Mouse (Mus musculus) lung, embryonic 15.5 days (tissue): ENCODE measurements around the gene Vps13a. TPM values are rescaled to one million over a fixed set of nuclear protein-coding genes. Genes with fewer than 3 reads are reported as not detected.

ENCODE experiments used
- ATAC-seq: fragments of 200-750 bp; cut with Nextera tagmentation; 2 replicates; pipeline ENCODE4 v1.8.0; 2017; ENCODE audit warnings: moderate number of reproducible peaks, borderline replicate concordance; ENCODE audit not compliant: low FRiP score, low TSS enrichment; ENCODE audit errors: extremely low read depth
- H3K27ac ChIP-seq: fragments of 300-500 bp; sonication (generic); 2 replicates; pipeline ENCODE4 v1.5.1; 2015; ENCODE audit warnings: moderate library complexity, mild to moderate bottlenecking, inconsistent platforms
- H3K27me3 ChIP-seq: fragments of 300-500 bp; sonication (generic); 2 replicates; pipeline ENCODE4 v1.6.1; 2015; ENCODE audit warnings: inconsistent platforms
- H3K36me3 ChIP-seq: fragments of 300-500 bp; sonication (generic); 2 replicates; pipeline ENCODE4 v1.6.1; 2015; ENCODE audit warnings: inconsistent platforms
- H3K4me1 ChIP-seq: fragments of 300-500 bp; sonication (generic); 2 replicates; pipeline ENCODE4 v1.6.1; 2015; ENCODE audit warnings: inconsistent platforms
- H3K4me2 ChIP-seq: fragments of 300-500 bp; sonication (generic); 2 replicates; pipeline ENCODE4 v1.6.1; 2015; ENCODE audit warnings: inconsistent platforms, mild to moderate bottlenecking, moderate library complexity
- H3K4me3 ChIP-seq: fragments of 300-500 bp; sonication (generic); 2 replicates; pipeline ENCODE4 v1.5.1; 2015; ENCODE audit warnings: mild to moderate bottlenecking, inconsistent platforms
- H3K9ac ChIP-seq: fragments of 300-500 bp; sonication (generic); 2 replicates; pipeline ENCODE4 v1.6.1; 2015; ENCODE audit warnings: inconsistent platforms
- H3K9me3 ChIP-seq: fragments of 300-500 bp; sonication (generic); 2 replicates; pipeline ENCODE4 v1.6.1; 2016; ENCODE audit warnings: inconsistent platforms
- WGBS: fragments of 180-500 bp; shearing (Covaris S2); methylation state at CpG from one replicate; pipeline ENCODE4 v1.1.7; 2015; 5-methylcytosine and 5-hydroxymethylcytosine counted together
- polyA plus RNA-seq: library from polyadenylated mRNA; unstranded; fragments of >200 nt; fragmentation: Nextera tagmentation; extraction: Ambion mirVana; gene quantifications from 2 replicates; pipeline ENCODE4 v1.2.1, GENCODE M21; 2015

The Vps13a gene
- polyA plus RNA-seq, 1 experiment from 2014 or later: 9.1 TPM

DNA sequence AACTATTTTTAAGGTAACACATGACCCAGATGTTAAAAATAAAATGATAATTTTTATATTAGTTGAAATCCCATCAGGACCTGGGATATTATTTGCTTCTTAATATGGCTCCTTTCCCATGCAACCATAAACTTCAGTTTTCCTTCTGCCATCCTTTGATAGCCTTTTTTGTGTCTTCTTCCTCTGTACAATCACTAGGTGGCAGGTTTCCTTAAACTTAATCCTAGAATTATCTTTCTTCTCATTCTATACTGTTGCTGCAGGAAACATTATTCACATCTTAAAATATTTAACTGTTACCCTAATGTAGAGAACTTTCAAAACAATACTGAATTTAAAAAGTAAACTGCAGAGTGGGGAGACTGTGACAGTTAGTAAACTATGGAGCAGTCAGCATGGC is 24.9 kb downstream of the Vps13a start:
- H3K27me3 ChIP-seq: no peaks in the 10 kb centered on the region
- no peak overlapping the region for H3K4me3 ChIP-seq
- H3K4me1 ChIP-seq: no peaks in the 10 kb centered on the region
- no peak overlapping the region for H3K27ac ChIP-seq
- no peaks in the 10 kb centered on the region for H3K36me3 ChIP-seq
- ATAC-seq: no peak
- no peak overlapping the region for H3K4me2 ChIP-seq
- no peaks in the 10 kb centered on the region for H3K9me3 ChIP-seq
- H3K9ac ChIP-seq: no peak overlapping the region

DNA sequence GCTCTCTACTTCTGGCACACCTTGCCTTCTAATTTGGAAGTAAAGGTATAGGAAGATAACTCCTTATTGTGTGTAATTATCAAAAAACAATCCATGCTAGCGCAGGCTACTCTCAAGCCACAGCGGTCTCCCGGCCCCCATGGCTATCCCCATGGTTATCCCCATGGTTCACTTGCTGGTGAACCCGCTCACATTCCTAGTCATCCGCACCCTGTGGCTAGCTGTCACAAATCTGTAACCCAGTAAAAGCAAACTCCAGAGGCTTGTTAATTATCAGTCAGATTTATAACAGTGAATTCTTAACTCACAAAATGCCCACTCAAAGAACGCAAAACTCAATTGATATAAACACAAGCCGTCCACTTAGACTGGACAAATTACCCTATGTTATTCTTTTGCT is 25.5 kb downstream of the Vps13a start:
- Histone ChIP-seq H3K27ac (no peak overlapping the region), H3K9me3 (no peaks in the 10 kb centered on the region), H3K4me1 (no peaks in the 10 kb centered on the region), H3K4me3 (no peak overlapping the region), H3K27me3 (no peaks in the 10 kb centered on the region), H3K36me3 (no peaks in the 10 kb centered on the region), H3K4me2 (no peak overlapping the region), H3K9ac (no peak overlapping the region)
- 89% methylated on average over 7 of the region's 7 CpGs for WGBS
- no peak for ATAC-seq

DNA sequence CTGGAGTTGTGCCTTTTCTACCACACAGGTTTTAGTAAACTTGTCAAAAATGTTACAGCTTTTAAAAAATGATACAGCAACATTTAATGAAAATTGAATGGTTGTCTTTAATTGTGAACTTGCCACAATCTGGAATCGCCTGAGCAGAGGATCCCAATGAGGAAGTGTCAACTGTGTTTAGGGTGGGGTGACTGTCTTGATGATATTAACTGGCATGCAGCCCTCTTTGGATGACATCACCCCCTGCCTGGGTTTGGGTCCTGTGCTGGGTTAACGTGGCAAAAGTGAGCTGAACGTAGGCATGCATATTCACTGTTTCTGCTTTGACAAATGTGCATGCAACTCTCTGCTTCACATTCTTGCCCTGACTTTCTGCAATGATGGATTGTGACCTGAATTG is 27.6 kb downstream of the Vps13a start:
- Histone ChIP-seq H3K27ac (no peak overlapping the region), H3K9me3 (no peaks in the 10 kb centered on the region), H3K4me1 (no peaks in the 10 kb centered on the region), H3K4me2 (no peak overlapping the region), H3K27me3 (no peaks in the 10 kb centered on the region), H3K9ac (no peak overlapping the region), H3K4me3 (no peak overlapping the region), H3K36me3 (no peaks in the 10 kb centered on the region)
- WGBS: 62% methylated on average over 3 of the region's 3 CpGs
- no peak for ATAC-seq

DNA sequence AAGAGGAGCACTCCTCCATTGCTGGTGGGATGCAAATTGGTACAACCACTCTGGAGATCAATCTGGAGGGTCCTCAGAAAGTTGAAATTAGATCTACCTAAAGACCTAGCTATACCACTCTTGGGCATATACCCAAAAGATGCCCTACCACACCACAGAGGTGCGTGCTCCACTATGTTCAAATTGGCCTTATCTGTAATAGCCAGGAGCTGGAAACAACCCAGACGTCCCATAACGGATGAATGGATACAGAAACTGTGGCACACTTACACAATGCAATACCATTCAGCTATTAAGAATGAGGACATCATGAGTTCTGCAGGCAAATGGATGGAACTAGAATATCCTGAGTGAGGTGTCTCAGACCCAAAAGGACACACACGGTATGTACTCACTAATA is 43.9 kb downstream of the Vps13a start:
- Histone ChIP-seq H3K4me1 (no peaks in the 10 kb centered on the region), H3K36me3 (peaks cover 3% of the 10 kb centered on the region; the same call in 1 of the 2 replicates), H3K4me2 (no peak overlapping the region), H3K9me3 (no peaks in the 10 kb centered on the region), H3K9ac (no peak overlapping the region), H3K27ac (no peak overlapping the region), H3K27me3 (no peaks in the 10 kb centered on the region), H3K4me3 (no peak overlapping the region)
- no peak for ATAC-seq
- WGBS: 89% methylated on average over 4 of the region's 4 CpGs

DNA sequence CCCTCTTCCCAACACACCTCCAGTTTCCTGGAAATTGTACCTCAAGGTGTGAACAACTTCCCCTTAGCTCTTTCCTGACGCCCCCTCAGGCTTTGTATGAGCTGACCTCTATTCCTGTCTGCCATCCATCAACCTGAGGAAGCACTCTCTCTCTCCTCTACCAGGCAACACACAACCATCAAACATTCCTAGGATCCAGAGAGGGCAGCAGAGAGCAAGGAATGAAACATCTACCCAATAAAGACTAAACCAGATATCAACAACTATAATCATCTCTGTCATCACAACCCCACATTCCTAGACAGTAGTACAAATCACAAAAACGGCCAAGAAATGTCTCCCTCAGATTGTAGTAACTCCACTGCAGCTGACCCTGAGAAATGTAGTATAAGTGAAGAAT is 52.0 kb downstream of the Vps13a start:
- Histone ChIP-seq H3K9me3 (no peaks in the 10 kb centered on the region), H3K36me3 (0 out of 2 replicates have a peak, but pooled peaks cover 3% of the 10 kb centered on the region), H3K9ac (no peak overlapping the region), H3K27ac (no peak overlapping the region), H3K4me1 (no peaks in the 10 kb centered on the region), H3K4me3 (no peak overlapping the region), H3K27me3 (no peaks in the 10 kb centered on the region), H3K4me2 (no peak overlapping the region)
- no peak for ATAC-seq
- 28% methylated on average over 2 of the region's 2 CpGs for WGBS

DNA sequence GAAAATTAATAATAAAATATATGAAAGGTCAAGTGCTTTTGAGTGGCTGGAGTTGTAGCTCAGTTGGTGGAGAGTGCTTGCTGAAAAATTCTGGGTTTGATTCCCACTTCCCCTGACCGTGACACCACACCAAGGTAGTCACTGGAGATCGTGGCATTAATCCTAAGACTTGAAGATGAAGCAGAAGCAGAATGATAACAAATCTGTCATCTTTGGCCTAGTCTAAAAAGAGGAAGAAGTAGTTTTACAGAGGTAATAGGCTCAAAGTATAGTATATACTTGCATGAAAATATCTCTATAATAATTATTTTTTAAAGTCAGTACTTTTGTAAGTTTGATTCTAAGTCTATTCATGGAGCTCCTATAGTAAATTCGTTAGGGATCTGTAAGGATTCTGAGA is 65.5 kb downstream of the Vps13a start:
- Histone ChIP-seq H3K27ac (no peak overlapping the region), H3K9me3 (no peaks in the 10 kb centered on the region), H3K27me3 (no peaks in the 10 kb centered on the region), H3K9ac (no peak overlapping the region), H3K4me2 (no peak overlapping the region), H3K36me3 (no peaks in the 10 kb centered on the region), H3K4me3 (no peak overlapping the region), H3K4me1 (no peaks in the 10 kb centered on the region)
- WGBS: 87% methylated on average over 3 of the region's 3 CpGs
- no peak for ATAC-seq

DNA sequence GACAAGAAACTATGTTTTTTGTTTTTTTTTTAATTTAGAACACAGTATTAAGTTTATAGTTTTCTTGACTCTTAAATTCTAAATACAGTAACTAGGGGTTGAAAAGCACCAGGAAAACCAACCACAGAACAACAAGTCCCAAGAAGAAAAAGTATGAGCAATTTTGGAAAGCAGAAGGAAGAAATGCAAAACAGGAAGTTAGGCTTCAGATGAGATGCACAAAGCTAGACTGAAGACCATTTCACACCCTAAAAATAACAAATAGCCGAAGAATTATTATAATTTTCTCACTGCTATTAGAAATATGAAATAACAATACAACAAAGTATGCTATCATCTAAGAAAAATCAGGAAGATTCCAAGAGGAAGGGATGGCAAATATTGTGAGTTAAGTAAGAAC is 78.9 kb downstream of the Vps13a start:
- 79% methylated on average over 1 of the region's 1 CpGs for WGBS
- H3K9ac ChIP-seq: no peak overlapping the region

DNA sequence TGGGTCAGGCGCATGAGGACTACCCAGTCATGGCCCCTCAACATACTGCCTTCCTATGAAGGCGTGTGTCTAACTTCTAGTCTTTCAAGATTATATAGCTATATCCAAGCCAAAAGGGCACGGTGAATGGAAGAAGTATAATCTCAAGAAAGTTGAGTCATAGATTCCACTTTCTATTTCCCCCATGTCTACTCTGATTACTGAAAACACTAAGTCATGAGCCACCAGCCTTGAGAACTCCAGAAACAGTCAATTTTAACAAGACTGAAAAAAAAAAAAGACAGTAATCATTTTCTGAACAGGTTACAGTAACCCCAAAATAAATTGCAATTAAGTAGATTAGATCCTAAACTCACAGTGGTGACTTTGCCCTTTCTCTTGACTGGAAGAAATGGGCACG is 95.8 kb downstream of the Vps13a start:
- H3K27ac ChIP-seq: no peak overlapping the region
- WGBS: 92% methylated on average over 4 of the region's 4 CpGs
- no peaks in the 10 kb centered on the region for H3K36me3 ChIP-seq
- no peak overlapping the region for H3K9ac ChIP-seq
- H3K4me3 ChIP-seq: no peak overlapping the region
- no peak overlapping the region for H3K4me2 ChIP-seq
- H3K27me3 ChIP-seq: no peaks in the 10 kb centered on the region
- H3K4me1 ChIP-seq: no peaks in the 10 kb centered on the region
- no peaks in the 10 kb centered on the region for H3K9me3 ChIP-seq
- no peak for ATAC-seq

More for the DNA sequence above, 78.9 kb downstream of the Vps13a start:
- H3K36me3 ChIP-seq: no peaks in the 10 kb centered on the region
- H3K4me1 ChIP-seq: no peaks in the 10 kb centered on the region
- no peaks in the 10 kb centered on the region for H3K27me3 ChIP-seq
- no peak overlapping the region for H3K4me3 ChIP-seq
- H3K9me3 ChIP-seq: no peaks in the 10 kb centered on the region
- ATAC-seq: no peak
- no peak overlapping the region for H3K27ac ChIP-seq
- H3K4me2 ChIP-seq: no peak overlapping the region

DNA sequence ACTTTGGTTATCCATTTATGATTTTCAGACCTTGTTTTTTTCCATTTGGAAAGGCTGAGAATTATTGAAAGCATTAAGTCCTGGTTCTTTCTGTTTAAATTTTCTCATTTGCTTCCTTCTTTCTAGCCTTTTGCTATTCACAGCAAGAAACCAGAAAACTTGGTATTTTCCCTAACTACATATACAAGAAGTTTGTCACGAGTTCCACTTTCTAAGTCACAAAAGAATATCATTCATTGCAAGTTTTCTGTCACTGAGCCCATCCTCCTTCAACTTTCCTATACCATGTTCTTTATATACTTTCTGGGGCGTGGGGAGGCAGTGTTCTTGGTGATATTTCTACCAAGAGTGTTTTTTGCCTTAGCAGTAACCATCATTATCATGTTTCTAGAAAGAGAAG is 96.5 kb downstream of the Vps13a start:
- Histone ChIP-seq H3K36me3 (no peaks in the 10 kb centered on the region), H3K9me3 (no peaks in the 10 kb centered on the region), H3K9ac (no peak overlapping the region), H3K4me3 (no peak overlapping the region), H3K27ac (no peak overlapping the region), H3K4me2 (no peak overlapping the region), H3K27me3 (no peaks in the 10 kb centered on the region), H3K4me1 (no peaks in the 10 kb centered on the region)
- WGBS: 81% methylated on average over 2 of the region's 2 CpGs
- no peak for ATAC-seq

DNA sequence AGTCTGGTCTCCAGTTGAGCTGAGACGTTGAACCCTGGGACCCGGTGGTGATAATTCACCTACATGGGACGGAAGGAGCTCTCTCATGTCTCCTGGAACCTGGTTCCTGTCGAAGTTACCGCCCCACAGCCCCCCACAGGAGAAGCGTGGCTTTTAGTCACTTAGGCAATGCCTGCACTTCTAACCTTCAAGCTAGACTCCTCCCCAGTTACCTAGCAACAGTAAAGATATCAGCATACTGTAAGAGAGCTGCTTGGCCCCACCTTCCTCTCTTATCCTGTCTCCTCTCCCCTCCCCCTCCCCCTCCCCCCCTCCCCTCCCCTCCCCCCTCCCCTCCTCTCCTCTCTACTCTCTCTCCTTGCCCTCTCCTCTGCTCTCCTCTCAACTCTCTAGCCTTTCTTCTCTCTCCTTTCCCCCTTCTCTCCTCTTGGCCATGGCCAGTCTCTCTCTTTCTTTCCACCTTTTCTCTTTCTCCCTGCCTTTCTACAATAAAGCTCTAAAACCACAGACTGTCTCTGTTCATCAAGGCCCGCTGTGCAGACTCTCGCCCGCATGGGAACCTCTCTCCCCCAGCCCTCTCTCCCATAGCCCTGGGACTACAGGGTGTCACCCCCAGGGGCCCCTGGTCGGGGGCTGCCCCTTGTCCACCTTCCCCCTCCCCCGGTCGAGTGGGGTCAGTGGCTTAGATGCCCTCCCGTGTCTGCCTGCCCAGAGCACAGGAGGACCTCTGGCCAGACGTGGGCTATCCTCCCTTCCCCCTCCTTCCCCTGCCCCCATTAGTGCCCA is 154.9 kb downstream of the Vps13a start:
- Histone ChIP-seq H3K4me1 (no peaks in the 10 kb centered on the region), H3K9me3 (no peaks in the 10 kb centered on the region), H3K36me3 (no peaks in the 10 kb centered on the region), H3K4me3 (no peak overlapping the region), H3K27me3 (no peaks in the 10 kb centered on the region), H3K9ac (no peak overlapping the region), H3K4me2 (no peak overlapping the region), H3K27ac (no peak overlapping the region)
- peak; percentile 67; the same call in 1 of the 2 replicates for ATAC-seq
- WGBS: 21% methylated on average over 14 of the region's 14 CpGs

DNA sequence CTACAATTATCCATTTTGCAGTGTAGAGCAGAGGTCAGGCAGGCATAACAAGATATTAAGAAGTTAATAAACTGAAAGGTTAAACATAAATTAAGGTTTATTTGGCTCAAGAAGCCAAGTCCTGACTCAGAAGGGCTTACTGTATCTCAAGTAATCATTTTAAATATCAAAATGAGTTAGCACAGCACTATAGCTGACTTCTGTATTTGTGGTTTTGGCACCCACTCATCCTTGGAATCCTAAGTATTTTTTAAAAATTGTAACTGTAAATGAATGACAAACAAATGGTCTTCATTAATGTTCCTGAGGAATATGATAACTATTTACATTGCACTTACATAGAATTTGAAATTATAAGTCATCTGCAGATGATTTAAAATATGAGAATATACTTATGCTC is 155.7 kb downstream of the Vps13a start:
- Histone ChIP-seq H3K4me3 (no peak overlapping the region), H3K36me3 (no peaks in the 10 kb centered on the region), H3K4me2 (no peak overlapping the region), H3K9me3 (no peaks in the 10 kb centered on the region), H3K27me3 (no peaks in the 10 kb centered on the region), H3K27ac (no peak overlapping the region), H3K4me1 (no peaks in the 10 kb centered on the region), H3K9ac (no peak overlapping the region)
- ATAC-seq: no peak

DNA sequence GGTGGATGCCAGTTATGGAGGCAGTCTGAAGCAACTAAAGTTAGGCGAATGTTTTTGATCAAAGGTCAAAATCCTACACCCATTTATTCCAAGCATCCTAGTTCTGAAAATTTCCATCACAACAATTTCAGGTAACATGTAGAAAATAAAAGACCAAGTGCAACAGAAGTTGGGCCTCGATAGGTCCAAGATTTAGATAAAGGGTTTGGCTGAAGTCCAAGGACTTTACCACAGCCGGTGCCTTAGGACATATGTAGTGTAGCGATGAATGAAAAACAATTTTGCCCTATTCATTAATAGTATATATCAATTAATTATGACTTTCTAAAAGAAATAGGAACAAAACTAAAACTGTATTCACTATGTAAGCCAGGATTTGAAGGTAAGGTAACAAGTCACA is 157.6 kb downstream of the Vps13a start:
- no peak for ATAC-seq
- Histone ChIP-seq H3K4me3 (no peak overlapping the region), H3K27ac (no peak overlapping the region), H3K36me3 (no peaks in the 10 kb centered on the region), H3K4me1 (no peaks in the 10 kb centered on the region), H3K27me3 (no peaks in the 10 kb centered on the region), H3K9me3 (no peaks in the 10 kb centered on the region), H3K9ac (no peak overlapping the region), H3K4me2 (no peak overlapping the region)
- WGBS: 70% methylated on average over 4 of the region's 4 CpGs

DNA sequence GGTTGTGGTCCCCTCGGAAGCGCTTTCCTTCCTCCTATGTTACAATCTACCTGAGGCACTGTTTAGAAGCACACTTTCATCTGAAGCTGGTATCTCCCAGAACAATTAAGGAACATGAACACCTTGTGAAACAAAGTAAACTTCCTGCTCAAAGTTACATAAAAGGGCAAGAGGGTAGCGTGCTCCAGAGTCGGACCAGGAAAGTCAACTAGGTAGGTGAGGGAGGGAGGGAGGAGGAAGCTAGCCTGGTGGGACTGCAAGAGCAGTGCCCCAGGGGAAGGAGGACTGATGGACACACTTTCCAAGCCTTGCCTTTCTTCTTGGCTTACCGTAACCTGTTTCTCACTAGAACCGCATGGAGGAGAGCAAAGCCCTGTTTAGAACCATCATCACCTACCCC is 173.1 kb downstream of the Vps13a start:
- no peak overlapping the region for H3K27ac ChIP-seq
- H3K4me1 ChIP-seq: no peaks in the 10 kb centered on the region
- H3K27me3 ChIP-seq: no peaks in the 10 kb centered on the region
- H3K36me3 ChIP-seq: no peaks in the 10 kb centered on the region
- H3K4me3 ChIP-seq: no peak overlapping the region
- ATAC-seq: no peak
- H3K9ac ChIP-seq: no peak overlapping the region
- 76% methylated on average over 6 of the region's 6 CpGs for WGBS
- H3K9me3 ChIP-seq: no peaks in the 10 kb centered on the region
- H3K4me2 ChIP-seq: no peak overlapping the region
